Mouse (Mus musculus) limb, embryonic 12.5 days (tissue): Measurements from ENCODE around the gene Ablim2. TPM values are rescaled to one million over a fixed set of nuclear protein-coding genes. Genes with fewer than 3 reads are reported as not detected.

Experiments
- ATAC-seq: fragments of 200-750 bp; cut with Nextera tagmentation; 2 replicates; pipeline ENCODE4 v1.8.0; 2017; ENCODE audit warnings: low read depth, moderate TSS enrichment; ENCODE audit not compliant: insufficient number of reproducible peaks, insufficient read depth, low FRiP score, low TSS enrichment
- H3K27ac ChIP-seq: fragments of 300-500 bp; sonication (generic); 2 replicates; pipeline ENCODE4 v1.5.1; 2016; ENCODE audit warnings: mild to moderate bottlenecking, moderate library complexity
- H3K27me3 ChIP-seq: fragments of 300-500 bp; sonication (generic); 2 replicates; pipeline ENCODE4 v1.6.1; 2016; ENCODE audit warnings: mild to moderate bottlenecking, moderate library complexity
- H3K36me3 ChIP-seq: fragments of 300-500 bp; sonication (generic); 2 replicates; pipeline ENCODE4 v1.6.1; 2016; ENCODE audit warnings: mild to moderate bottlenecking, moderate library complexity
- H3K4me1 ChIP-seq: fragments of 300-500 bp; sonication (generic); replicated peaks from 2 replicates; pipeline ENCODE4 v1.6.1; 2016
- H3K4me2 ChIP-seq: fragments of 300-500 bp; sonication (generic); 2 replicates; pipeline ENCODE4 v1.6.1; 2016; ENCODE audit warnings: mild to moderate bottlenecking, moderate library complexity
- H3K4me3 ChIP-seq: fragments of 300-500 bp; sonication (generic); replicated peaks from 2 replicates; pipeline ENCODE4 v1.5.1; 2016; ENCODE audit warnings: mild to moderate bottlenecking
- H3K9ac ChIP-seq: fragments of 300-500 bp; sonication (generic); replicated peaks from 2 replicates; pipeline ENCODE4 v1.6.1; 2016; ENCODE audit warnings: mild to moderate bottlenecking, moderate library complexity
- H3K9me3 ChIP-seq: fragments of 300-500 bp; sonication (generic); 2 replicates; pipeline ENCODE4 v1.6.1; 2016; ENCODE audit warnings: mild to moderate bottlenecking, moderate library complexity
- WGBS: fragments of 180-500 bp; shearing (Covaris S2); methylation state at CpG from one replicate; pipeline ENCODE4 v1.1.7; 2016; 5-methylcytosine and 5-hydroxymethylcytosine counted together
- polyA plus RNA-seq: library from polyadenylated mRNA; unstranded; fragments of >200 nt; fragmentation: Nextera tagmentation; extraction: Ambion mirVana; gene quantifications from 2 replicates; pipeline ENCODE4 v1.2.1, GENCODE M21; 2016

The Ablim2 gene
- polyA plus RNA-seq, 1 experiment from 2014 or later: 1.1 TPM

DNA sequence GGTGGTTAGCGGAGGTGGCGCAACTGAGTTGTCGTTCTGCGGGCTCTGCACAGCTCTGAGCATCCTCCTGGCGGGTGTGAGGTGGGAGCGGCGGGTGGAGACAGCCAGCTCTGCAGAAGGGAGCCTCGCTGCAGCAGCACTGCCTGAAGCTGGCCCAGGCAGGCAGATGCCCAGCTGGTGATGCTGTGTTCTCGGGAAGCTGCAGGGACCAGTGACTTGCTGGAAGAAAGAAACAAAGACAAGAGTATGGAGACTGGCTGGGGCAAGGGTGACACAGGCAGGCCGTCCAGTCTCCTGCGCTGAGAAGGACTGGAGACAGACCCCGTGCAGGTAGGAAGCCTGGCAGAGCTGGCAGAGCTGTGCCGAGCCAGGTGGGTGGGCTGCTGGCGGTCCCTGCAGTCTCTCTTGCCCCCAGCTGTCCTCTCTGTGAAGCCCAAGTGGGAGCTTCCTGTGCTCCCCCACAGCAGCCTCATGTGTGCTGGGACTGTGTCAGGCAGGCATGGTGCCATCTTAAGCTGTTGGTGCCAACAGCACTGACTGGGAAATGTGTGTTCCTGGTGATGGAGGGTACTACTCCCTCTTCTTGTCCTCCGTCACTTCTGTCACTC is 56.8 kb downstream of the Ablim2 start:
- no peak overlapping the region for H3K4me2 ChIP-seq
- H3K27ac ChIP-seq: no peak overlapping the region
- no peaks in the 10 kb centered on the region for H3K36me3 ChIP-seq
- no peak overlapping the region for H3K4me3 ChIP-seq
- H3K9me3 ChIP-seq: no peaks in the 10 kb centered on the region
- no peak for ATAC-seq
- no peaks in the 10 kb centered on the region for H3K27me3 ChIP-seq
- H3K4me1 ChIP-seq: peaks cover 20% of the 10 kb centered on the region
- no peak overlapping the region for H3K9ac ChIP-seq
- WGBS: 71% methylated on average over 15 of the region's 15 CpGs

DNA sequence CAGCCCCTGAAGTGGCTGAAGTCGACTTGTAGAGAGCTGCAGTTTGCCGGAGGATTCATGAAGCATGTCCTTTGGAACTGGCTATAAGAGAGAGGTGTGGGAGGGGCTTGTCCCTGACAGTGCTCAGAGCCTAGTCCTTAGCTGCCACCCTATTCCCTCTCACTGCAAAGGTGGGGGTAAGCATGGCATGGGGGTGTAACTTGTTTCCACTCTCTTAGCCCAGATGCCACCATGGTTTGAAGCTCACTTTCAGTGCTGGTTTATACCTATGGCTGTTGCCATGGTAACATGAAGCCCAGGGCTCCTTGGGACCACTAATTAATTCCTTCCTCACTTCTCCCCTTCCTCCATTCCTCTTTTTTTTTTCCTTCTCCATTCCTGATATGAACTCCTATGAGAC is 57.4 kb downstream of the Ablim2 start:
- ATAC-seq: no peak
- 45% methylated on average over 2 of the region's 2 CpGs for WGBS
- H3K9me3 ChIP-seq: no peaks in the 10 kb centered on the region
- H3K4me3 ChIP-seq: no peak overlapping the region
- no peak overlapping the region for H3K4me2 ChIP-seq
- no peak overlapping the region for H3K9ac ChIP-seq
- no peaks in the 10 kb centered on the region for H3K36me3 ChIP-seq
- no peak overlapping the region for H3K27ac ChIP-seq
- H3K4me1 ChIP-seq: peaks cover 20% of the 10 kb centered on the region
- H3K27me3 ChIP-seq: no peaks in the 10 kb centered on the region

DNA sequence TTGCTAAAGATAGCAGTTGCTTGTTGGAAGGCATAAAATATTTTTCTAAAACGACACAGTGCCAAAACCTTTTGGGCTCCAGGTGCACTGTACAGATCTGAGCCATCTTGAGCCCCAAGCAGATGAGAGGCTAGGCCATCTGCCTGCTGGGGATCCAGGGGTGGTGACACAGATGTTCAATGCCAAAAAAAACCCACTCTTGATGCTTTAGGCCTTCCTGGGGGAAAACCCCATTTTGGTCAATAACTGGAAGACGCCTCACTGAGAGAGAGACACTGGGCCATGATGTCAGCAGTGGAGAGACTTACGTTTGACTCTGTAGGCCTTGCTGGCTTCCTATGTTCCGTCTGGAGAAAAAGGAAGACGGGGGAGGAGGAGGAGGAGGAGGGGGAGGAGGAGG is 59.6 kb downstream of the Ablim2 start:
- no peak for ATAC-seq
- Histone ChIP-seq H3K9ac (no peak overlapping the region), H3K27me3 (0 out of 2 replicates have a peak, but pooled peaks cover 3% of the 10 kb centered on the region), H3K4me2 (no peak overlapping the region), H3K4me3 (no peak overlapping the region), H3K4me1 (peaks cover 20% of the 10 kb centered on the region), H3K36me3 (no peaks in the 10 kb centered on the region), H3K27ac (no peak overlapping the region), H3K9me3 (no peaks in the 10 kb centered on the region)
- 88% methylated on average over 3 of the region's 5 CpGs for WGBS

DNA sequence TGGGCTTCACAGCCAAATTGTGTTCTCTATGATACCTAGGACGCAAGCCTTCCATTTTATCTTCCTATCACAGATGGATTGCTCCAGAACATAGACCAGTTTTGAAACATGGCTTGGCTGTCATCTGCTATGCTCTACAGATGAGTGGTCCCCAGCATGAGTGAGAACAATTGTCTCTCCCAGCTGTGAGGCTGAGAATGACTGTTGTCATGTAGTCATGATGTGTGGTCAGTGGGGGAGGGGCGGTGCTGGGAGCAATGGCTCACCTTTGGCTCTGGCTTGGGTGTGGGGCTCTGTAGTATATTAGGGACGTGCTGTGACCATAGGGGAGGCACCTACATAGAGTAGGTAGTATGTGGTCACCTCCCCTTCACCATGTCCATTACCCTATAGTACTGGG is 60.2 kb downstream of the Ablim2 start:
- Histone ChIP-seq H3K4me1 (peaks cover 19% of the 10 kb centered on the region), H3K4me2 (no peak overlapping the region), H3K27ac (no peak overlapping the region), H3K9ac (no peak overlapping the region), H3K27me3 (0 out of 2 replicates have a peak, but pooled peaks cover 3% of the 10 kb centered on the region), H3K36me3 (no peaks in the 10 kb centered on the region), H3K4me3 (no peak overlapping the region), H3K9me3 (no peaks in the 10 kb centered on the region)
- no peak for ATAC-seq
- WGBS: 81% methylated on average over 3 of the region's 3 CpGs

DNA sequence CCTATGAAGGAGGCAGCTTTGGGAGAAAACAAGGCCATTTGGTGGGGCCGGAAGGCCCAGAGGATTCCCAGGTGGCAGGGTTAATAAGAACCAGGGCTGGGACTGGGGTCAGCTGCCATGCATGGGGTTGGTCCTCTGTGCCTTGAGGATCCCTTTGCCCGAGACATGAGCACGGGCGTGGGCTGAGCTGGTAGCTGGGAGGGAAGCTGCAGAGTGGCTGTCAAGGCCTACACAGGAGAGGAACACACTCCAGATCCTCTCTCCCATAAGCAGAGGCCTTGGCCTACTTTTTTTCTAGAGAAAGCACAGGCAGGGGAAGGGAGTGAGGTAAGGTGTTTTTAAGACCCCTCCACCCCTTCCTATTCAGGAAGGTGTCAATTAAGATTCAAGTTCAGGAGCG is 65.0 kb downstream of the Ablim2 start:
- no peak overlapping the region for H3K4me2 ChIP-seq
- peaks cover 3% of the 10 kb centered on the region; the same call in 1 of the 2 replicates for H3K27me3 ChIP-seq
- H3K4me1 ChIP-seq: no peaks in the 10 kb centered on the region
- ATAC-seq: no peak
- 79% methylated on average over 5 of the region's 5 CpGs for WGBS
- no peaks in the 10 kb centered on the region for H3K9me3 ChIP-seq
- H3K9ac ChIP-seq: no peak overlapping the region; the same call in 1 of the 2 replicates
- H3K27ac ChIP-seq: no peak overlapping the region
- no peak overlapping the region for H3K4me3 ChIP-seq
- no peaks in the 10 kb centered on the region for H3K36me3 ChIP-seq

DNA sequence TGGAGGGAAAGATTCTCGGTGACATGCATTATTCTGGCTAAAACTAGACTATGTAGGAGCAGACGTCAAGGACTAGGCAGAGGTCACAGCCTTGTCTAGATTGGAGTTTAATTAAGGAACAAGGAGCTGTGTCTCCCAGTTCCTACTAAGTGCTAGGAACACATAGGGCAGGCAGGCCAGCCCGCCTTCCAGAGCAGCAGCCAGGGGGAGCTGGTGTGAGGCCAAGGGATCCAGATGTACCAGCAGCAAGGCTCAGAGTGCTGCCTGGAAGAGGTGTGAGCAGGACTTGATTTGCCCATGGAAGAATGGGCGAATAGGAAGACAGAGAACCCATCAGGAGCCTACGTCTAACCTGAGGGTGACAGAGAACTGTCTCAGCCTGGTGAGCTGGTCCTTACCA is 68.8 kb downstream of the Ablim2 start:
- Histone ChIP-seq H3K4me1 (no peaks in the 10 kb centered on the region), H3K9me3 (no peaks in the 10 kb centered on the region), H3K27me3 (peaks cover under 1% of the 10 kb centered on the region), H3K4me2 (no peak overlapping the region), H3K9ac (no peak overlapping the region), H3K4me3 (no peak overlapping the region), H3K36me3 (no peaks in the 10 kb centered on the region), H3K27ac (no peak overlapping the region)
- WGBS: 69% methylated on average over 5 of the region's 5 CpGs
- no peak for ATAC-seq

DNA sequence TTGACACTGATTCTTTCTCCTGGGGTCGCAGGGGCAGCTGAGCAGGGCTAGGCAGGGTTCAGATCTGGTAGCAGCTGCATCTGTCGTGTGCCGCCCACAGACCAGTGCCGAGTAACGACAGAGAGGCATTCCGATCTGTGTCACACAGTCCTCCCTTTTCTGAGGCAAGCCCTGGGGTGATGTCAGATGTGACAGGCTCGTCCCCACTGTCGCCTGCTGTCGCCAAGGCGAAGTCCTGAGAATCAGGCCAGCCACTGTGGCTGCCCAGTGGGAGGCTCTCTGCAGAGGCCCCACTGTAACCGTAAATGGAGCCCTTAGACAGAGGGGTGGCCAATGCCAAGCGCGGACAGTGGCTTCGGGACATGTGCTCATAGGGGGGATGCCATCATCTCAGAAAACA is 69.4 kb downstream of the Ablim2 start:
- Histone ChIP-seq H3K4me2 (no peak overlapping the region), H3K4me3 (no peak overlapping the region), H3K9me3 (no peaks in the 10 kb centered on the region), H3K27me3 (no peaks in the 10 kb centered on the region; the same call in none of the 2 replicates), H3K27ac (no peak overlapping the region), H3K36me3 (no peaks in the 10 kb centered on the region), H3K4me1 (no peaks in the 10 kb centered on the region; the same call in 1 of the 2 replicates), H3K9ac (no peak overlapping the region)
- ATAC-seq: no peak
- WGBS: 70% methylated on average over 14 of the region's 14 CpGs

DNA sequence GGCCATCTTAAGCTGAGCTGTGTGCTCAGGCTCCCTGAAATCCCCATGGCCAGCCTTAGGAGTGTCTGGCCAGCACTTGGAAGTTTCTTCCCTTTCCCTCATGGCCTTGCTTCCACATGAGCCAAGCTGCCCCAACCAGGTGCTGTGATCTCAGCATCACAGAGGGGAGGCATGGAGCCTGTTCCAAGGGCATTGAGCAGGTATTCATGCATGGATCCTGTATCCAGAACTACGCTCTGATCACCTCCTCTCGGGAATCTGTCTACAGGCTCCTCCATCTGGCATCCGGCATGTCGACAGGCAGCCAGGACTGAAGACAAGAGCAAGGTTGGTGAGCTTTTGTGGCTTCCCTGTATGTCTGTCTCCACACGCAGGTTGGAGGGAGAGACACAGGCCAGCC is 70.2 kb downstream of the Ablim2 start:
- WGBS: 84% methylated on average over 5 of the region's 5 CpGs
- Histone ChIP-seq H3K27me3 (no peaks in the 10 kb centered on the region; the same call in none of the 2 replicates), H3K4me1 (no peaks in the 10 kb centered on the region; the same call in 1 of the 2 replicates), H3K9ac (no peak overlapping the region), H3K4me3 (no peak overlapping the region), H3K4me2 (no peak overlapping the region), H3K36me3 (no peaks in the 10 kb centered on the region), H3K9me3 (no peaks in the 10 kb centered on the region), H3K27ac (no peak overlapping the region)
- ATAC-seq: no peak

DNA sequence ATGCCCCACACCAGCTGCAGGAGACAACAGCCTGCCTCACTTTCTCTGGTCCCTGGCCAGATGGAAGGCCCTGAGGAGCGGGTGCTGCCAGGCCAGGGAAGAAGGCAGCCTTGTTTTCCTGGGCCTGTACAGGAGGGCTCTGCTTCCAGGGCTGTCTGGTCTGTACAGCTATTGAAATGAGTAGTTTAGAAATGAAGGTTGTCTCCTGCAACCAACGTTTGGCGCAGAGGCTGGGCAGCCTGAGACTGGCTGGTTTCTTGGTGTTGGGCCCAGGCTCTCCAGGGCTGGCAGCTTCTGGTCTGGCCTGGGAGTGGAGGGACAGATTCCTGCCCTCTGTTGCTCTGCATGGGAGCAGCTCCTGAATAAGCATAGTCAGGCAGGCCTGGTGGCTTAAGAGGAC is 72.4 kb downstream of the Ablim2 start:
- 88% methylated on average over 3 of the region's 3 CpGs for WGBS
- Histone ChIP-seq H3K27me3 (no peaks in the 10 kb centered on the region; the same call in none of the 2 replicates), H3K9me3 (no peaks in the 10 kb centered on the region), H3K4me3 (no peak overlapping the region), H3K9ac (no peak overlapping the region), H3K27ac (no peak overlapping the region), H3K36me3 (no peaks in the 10 kb centered on the region), H3K4me2 (no peak overlapping the region), H3K4me1 (no peaks in the 10 kb centered on the region; the same call in 1 of the 2 replicates)
- ATAC-seq: no peak

DNA sequence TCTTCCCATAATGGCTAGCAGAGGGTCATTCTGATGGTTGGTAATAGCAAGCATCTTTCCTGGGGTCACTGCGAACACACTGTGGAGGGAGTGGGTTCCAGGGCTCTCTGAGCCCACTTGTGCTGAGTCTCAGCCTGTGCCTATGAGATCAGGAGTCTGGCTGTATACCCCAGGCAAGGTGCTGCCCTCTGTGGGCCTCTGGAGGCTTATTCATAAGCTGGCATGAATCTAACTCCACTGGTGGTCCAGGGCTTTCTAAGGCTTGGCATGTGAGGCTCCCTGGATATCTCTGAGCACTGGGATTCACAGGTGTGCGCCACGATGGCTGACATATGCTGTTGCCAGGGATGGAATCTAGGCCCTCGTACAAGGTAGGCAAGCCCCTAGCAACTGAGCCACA is 76.2 kb downstream of the Ablim2 start:
- WGBS: 86% methylated on average over 4 of the region's 4 CpGs
- Histone ChIP-seq H3K4me2 (no peak overlapping the region), H3K4me1 (no peaks in the 10 kb centered on the region; the same call in 1 of the 2 replicates), H3K9me3 (no peaks in the 10 kb centered on the region), H3K27ac (no peak overlapping the region), H3K9ac (no peak overlapping the region), H3K36me3 (no peaks in the 10 kb centered on the region), H3K4me3 (no peak overlapping the region), H3K27me3 (no peaks in the 10 kb centered on the region; the same call in 1 of the 2 replicates)
- no peak for ATAC-seq

DNA sequence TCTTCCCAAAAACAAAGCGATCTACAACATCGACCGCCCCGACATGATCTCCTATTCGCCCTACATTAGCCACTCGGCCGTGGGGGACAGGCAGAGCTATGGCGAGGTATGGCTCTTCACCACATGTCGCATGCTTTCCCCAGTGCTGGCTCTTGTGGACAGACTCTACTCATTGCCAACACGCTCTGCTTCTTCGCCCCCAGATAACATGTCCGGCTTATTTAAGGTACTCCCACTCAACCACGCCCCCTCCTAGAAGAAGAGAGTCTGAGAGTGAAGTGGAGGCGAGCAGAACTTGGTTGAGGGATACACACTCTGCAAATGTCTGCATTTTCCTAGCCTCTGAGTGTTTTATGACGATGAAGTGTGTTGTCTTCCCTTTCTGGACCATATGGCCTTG is 79.3 kb downstream of the Ablim2 start:
- WGBS: 91% methylated on average over 15 of the region's 15 CpGs
- no peak overlapping the region for H3K4me3 ChIP-seq
- no peak overlapping the region for H3K27ac ChIP-seq
- H3K9ac ChIP-seq: no peak overlapping the region
- no peaks in the 10 kb centered on the region for H3K9me3 ChIP-seq
- no peak for ATAC-seq
- no peaks in the 10 kb centered on the region for H3K36me3 ChIP-seq
- H3K4me2 ChIP-seq: no peak overlapping the region
- H3K4me1 ChIP-seq: no peaks in the 10 kb centered on the region
- no peaks in the 10 kb centered on the region for H3K27me3 ChIP-seq

DNA sequence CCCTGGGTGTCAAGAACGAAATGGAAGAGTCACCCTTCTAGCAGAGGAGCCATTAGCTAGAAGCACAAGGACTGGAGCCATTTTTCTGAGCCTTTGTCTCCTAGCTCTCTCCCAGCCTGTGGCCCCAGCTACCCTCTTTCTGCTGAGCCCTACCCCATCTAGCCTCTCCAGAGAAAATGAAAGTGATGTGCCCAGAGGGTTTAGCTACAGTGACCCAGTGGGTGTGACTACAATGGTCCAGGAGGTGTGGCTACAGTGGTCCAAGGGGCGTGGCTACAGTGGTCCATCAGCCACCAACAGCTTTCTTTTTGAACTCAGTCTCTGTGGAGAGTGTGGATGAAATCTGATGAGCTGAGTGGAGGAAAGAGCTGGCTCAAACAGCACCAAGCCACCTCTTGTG is 81.6 kb downstream of the Ablim2 start:
- no peak overlapping the region for H3K4me2 ChIP-seq
- H3K9me3 ChIP-seq: no peaks in the 10 kb centered on the region
- ATAC-seq: no peak
- no peak overlapping the region for H3K9ac ChIP-seq
- WGBS: 38% methylated on average over 2 of the region's 2 CpGs
- no peaks in the 10 kb centered on the region for H3K36me3 ChIP-seq
- H3K27me3 ChIP-seq: no peaks in the 10 kb centered on the region
- no peaks in the 10 kb centered on the region for H3K4me1 ChIP-seq
- no peak overlapping the region for H3K4me3 ChIP-seq
- no peak overlapping the region for H3K27ac ChIP-seq
